Mouse (Mus musculus) c-Kit-positive CD71-positive TER-119-positive erythroid progenitor cells, embryonic 14.5 days (primary cell): ENCODE measurements around the gene Rapsn.

Experiments
- DNase-seq: peaks from one replicate; pipeline ENCODE4 v3.0.0-alpha.2; 2013; ENCODE audit warnings: low spot score

Gene Rapsn

DNA sequence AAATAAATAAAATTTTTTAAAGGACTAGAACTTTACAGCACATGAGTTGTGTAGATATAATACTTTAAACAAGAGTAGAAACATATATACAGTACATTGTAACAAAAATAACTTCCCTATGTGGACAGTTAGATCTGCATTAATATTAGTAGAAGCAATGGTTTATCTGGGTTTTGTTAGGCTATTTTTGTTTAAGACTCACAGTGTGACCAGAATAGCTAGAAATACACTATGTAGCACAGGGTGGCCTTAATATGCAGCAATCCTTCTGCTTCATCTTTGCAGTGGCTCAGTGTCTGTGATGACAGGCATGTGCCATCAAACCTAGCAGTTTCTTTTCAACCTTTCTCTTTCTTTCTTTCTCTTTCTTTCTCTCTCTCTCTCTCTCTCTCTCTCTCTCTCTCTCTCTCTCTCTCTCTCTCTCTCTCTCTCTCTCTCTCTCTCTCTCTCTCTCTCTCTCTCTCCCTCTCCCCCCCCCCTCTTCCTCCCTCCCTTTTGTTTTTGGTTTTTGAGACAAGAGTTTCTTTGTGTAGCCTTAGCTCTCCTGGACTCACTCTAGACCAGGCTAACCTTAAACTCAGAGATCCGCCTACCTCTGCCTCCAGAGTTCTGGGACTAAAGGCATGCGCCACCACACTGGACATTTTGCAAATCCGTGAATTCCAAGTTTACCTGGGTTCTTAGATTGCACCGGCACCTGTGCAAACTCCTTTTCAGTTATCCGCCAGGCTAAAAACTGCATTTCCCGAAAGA lies 17.9 kb downstream of the Rapsn start:
- no peak for DNase-seq

DNA sequence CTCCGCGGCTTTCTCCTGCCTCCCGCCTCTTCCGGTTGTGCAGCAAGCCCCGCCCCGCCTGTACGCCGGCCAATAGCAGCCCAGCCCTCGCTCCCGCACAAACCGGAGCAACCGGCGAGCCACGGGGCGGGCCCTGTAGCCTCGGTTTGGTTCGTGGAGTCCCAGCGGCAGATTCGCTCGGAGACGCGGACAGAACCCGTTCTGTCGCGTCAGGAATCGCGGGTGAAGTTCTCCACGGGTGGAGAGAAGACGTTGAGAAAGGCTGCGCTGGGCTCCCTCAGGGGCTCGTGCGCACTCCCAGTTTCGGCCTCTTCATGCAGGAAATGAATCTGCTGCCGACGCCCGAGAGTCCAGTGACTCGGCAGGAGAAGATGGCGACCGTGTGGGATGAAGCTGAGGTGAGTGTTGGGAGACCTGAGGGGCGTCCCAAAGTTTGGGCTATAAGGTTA lies 18.5 kb downstream of the Rapsn start, which contains the start of gene Psmc3:
Psmc3 (plus strand) TSS at position 76 of the 449 bp plus-strand sequence.
- DNase-seq, result peak; percentile 90

GRCm38 (mm10) chr2:91058435-91058834 lies 23.0 kb downstream of the Rapsn start:
- DNase-seq, result no peak

GRCm38 (mm10) chr2:91059376-91059775 lies 24.0 kb downstream of the Rapsn start:
- no peak for DNase-seq

DNA sequence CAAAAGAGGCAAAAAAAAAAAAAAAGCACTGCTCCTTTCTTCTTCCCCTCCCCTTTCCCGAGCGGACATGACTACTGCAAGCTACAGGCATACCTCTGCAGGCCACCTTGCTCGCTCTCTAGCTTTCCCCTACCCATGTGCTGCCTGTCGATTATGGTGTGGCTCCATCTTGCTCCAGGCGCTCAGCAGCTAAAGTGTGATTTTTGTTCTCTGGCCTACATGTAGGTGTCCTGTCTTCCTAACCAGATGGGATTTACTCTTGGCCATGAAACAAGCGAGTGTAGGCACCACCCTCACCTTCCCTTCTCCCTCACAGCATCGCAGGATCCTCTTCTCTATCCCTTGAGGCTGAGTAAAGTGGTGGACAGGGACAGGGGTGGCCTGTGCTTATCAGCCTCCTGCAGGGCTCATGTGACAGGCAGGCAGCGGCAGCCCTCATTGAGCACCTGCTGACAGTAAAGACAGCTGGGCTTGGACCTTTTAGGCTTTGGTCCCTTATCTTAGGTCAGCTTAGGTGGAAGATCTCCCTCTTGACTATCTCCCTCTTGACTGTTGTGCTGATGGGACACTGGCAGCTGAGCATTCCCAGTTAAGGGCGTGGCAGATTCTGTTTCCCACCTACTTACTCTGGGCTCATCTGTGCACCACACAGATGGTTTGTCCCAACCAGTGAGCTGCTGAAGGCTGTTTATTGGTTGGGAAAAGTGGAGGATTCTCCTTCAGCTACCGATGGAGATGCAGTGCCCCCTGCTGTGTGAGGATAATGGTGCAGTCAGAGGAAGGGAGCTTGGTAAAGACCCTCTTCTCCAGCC lies 25.3 kb downstream of the Rapsn start:
- peak; percentile 72 for DNase-seq

DNA sequence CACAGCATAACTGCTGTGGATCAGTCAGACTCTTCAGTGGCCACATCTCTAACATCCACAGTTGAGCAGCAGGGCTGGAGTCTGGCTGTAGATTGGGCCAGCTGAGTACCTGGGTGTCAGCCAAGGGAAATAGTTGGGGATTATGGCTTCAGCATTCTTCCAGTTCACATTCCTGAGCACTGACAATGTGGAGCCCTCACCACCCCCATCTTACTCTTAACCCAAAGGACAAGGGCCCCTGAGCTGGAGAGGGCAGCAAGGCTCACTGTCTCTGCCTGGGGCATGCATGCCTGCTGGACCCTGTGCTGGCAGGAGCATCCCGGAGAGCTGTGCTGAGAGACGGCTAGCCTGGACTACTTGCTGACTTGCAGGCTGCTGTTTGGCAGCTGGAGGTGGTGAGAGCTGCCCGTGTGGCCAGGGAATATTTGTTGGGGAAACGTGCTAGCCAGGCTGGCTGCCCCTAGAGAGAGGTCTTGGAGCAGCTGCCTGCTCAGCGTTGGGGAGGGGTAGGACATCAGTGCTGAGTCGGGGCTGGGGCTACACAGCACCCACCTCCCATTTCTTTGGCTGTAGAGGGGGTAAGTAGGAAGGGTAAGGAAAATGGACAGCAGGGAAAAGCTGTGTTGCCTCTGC lies 26.5 kb downstream of the Rapsn start:
- no peak for DNase-seq

DNA sequence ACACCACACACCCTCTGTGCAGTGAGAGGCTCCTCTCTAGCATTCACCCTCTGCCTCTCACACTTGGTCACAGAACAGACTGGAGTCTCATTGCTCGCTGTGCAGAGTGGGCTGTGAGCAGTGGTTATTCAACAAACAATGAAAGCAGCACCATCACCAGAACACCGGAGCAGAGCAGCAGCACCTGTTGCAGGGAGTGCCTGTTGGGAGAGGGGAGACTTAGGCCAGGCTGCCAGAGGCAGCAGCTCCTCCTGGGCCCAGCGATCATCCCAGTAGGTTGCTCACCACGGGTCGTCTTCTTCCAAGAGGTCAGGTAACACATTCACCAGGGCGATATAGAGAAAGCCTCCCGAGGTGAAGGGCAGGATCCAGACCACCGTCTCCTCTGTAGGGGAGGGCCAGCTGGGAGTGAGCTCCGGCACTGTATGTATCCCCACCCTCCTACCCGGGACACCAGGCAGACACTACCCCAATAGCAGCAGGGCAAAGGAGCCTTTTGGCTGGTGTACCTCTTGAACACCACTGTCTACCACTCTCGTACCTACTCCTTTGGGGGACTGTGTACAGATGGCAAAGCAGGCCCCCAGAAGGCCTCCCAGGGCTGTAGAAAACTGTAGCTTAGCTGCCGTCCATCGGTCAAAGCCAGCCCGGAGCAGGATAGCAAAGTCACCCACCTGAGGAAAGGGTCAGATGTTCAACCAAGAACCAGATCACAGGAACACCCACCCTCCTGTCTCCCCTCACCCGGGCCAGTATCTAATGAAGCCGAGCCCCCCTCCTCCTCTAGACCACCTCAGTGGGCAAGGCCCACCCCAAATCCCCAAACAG lies 27.6 kb downstream of the Rapsn start:
- no peak for DNase-seq

GRCm38 (mm10) chr2:91064211-91064610 lies 28.8 kb downstream of the Rapsn start:
- no peak for DNase-seq

DNA sequence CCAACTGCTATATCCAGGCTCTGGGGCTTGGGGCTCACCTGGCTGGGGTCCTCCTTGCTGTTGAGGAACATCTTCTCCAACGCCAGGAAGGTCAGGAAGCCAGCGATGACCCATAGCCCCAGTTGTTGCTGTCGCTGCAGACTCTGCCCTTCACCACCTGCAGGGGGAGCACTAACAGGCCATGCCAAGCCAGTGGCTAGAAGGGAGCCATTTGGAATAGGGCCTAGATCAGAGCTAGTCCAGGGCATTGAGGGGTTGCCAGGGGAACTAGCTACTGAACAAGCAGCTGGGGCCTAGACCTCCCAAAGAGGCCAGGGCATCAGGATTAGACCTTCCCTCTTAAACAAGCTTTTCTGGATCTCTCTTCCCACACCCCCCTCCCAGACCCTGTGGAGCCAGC lies 30.1 kb downstream of the Rapsn start:
- DNase-seq, result no peak

GRCm38 (mm10) chr2:91066455-91066854 lies 31.0 kb downstream of the Rapsn start:
- no peak for DNase-seq

DNA sequence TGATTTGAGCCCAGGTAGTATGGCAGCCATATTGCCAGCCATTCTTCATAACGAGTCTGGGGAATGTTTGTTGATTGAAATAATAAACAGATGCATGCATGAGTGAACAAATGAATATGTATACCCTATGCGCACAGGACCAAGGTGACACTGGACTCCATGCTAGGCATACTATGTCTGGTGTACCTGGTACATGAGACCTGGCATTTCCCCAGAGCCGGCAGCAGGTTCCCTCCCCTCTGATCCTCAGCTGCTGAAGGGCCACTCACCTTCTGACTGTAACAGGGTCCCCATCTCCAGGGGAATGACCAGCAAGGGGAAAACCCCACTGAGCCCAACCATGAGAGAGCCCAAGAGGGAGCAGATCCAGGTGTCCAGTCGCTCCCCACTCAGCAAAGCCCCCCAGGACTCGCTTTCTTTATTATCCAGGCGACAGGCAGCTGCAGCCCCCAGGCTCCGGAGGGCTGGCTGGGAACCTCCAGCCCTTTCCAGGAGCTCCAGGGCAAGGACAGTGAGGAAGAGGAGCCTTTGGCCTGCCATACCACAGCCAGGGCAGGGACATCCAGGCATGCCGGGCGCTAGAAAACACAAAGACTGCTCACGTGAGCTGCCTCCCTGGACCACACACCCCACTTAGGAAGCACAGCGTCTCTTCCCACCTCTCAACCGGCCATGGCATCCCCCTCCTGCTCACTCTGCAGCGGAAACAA lies 32.9 kb downstream of the Rapsn start:
- no peak for DNase-seq

DNA sequence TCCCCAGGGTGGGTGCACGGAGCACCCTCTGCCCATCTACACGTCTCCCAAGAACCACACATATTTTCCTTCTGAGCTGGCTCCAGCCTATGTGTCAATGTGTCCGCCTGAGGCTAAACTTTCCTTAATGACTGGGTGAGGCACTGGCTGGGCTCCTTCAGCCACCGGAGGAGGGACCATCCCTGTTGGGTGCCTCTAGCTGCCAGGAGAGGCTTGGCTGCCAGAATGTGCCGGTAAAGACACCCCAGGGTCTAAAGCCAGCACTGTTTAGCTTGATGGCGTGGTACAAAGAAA lies 33.4 kb downstream of the Rapsn start:
- DNase-seq, result no peak

- DNase-seq, result no peak
Observed at GRCm38 (mm10) chr2:91069306-91070000, 34.0 kb downstream of the Rapsn start.

GRCm38 (mm10) chr2:91070076-91070800 lies 34.8 kb downstream of the Rapsn start, which contains the start of gene Slc39a13:
TSS of gene Slc39a13 (minus strand) at chr2:91070417.
- DNase-seq, result peak; percentile 87

DNA sequence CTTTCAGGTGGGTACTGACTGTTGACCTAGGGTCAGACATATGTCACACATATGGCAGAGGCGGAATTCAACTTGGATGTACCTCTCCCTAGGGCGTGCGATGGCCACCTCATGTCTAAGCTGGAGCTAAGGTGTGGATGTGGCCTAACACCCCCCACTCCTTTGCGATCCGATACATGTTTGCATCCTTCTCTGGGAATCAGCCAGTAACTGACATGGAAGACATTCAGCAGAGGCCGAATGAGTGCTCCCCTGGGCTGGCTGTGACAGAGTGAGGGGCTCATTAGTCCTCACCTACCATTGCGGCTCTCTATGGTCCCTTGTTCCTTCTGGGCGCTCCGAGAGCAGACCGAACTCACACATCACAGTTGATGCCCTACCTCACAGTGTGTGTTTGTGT lies 35.6 kb downstream of the Rapsn start:
- no peak for DNase-seq

DNA sequence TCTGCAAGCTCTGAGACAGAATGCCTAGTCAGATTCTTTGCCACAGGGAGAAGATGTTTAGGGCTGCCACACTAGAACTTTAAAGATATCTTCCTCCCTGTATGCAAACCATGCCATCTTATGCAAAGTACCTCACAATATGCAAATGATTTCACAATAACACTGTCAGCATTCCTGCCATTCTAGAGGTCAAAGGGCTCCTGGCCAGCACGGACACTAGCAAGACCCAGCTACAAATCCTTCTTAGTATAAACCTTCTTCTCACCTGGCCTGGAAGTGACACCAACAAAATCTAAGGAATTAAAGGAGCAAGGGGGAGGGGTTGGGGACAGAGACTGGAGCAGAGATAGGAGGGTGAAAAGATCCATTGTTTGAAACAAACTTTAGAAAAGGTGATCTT lies 36.7 kb downstream of the Rapsn start:
- DNase-seq, result no peak

DNA sequence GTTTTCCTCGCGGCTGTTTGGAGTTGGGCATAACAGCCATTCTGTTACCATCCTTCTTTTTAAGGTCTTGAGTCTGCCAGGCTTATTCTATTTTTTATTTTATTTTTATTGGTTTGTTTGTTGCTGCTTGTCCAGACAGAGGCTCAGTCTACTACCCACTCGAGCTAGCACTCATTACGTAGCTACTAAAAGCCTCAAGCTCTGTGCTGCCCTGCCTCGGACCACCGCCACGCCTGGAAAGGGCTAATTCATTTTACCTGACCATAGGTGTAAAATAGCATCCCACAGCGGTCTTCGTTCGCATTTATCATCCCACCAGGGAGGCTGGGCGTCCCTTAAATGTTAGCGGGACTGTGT lies 42.5 kb downstream of the Rapsn start:
- DNase-seq, result no peak

- DNase-seq, result no peak
Observed at GRCm38 (mm10) chr2:91078314-91079025, 43.0 kb downstream of the Rapsn start.

DNA sequence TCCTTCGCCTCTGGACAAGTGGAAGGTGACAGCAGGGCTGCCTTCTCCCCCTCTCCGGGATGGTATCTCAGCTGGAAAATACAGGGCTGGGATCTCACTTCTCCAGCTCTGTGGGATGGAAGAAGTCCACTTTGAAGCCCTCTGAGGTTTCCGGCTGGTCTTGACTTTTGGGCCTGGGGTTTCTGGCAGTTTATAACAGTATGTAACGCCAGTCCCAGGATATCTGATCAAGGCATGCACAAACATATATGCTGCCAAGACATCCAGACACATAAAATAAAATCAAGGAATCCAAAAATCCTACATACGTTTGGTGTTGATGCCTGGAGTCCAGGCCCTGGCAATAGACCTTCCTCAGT lies 43.6 kb downstream of the Rapsn start:
- no peak for DNase-seq
